Comparison of ENCODE assay signal across 8 mouse cellular contexts in the genomic region with DNA sequence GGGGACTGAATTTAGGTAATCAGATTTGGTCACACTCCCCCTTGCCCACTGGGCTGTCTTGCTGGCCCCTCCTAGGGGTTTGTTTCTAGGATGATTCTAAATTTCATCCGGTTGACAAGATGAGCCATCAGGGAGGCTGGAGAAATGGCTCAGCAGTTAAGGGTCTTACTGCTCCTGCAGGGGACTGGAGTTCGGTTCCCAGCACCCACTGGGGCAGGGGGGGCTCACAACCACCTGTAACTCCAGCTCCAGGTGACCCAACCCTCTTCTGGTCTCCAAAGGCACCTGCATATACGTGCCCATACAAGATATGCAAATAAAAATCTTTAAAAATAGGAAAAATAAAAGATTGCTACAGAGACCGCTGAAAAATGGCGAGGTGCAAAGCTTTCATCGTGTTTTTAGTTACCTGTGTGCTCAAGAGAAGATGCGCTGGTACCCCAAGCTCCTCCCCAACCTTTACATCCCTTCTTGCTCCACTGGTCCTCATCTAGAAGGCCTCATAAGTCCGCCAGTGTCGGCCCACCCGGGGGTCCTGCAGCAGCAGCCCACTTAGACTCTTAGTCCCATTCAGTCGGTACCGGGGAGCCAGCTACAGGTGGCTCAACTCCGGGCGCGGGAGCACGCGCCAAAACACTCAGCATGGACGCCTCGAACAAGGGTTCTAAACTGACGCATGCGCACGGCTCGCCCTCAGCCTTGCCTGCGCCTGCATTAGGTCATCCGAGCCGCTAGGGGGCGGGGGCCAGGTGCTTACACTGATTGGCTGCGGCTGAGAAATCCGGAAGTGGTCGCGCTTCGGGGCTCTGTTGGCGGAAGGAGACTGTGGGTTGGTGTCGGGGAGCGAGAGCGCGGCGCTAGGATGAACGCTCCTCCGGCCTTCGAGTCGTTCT. TPM values are rescaled to one million over a fixed set of nuclear protein-coding genes. Genes with fewer than 3 reads are reported as not detected.
A peak's percentile ranks its signal among the peaks of the same experiment; 100 is the strongest.
DNase-seq lines count a peak whose midpoint lies in the region; ATAC-seq lines count a peak whose summit lies in the region.

A gene (plus strand): TSS at position 741 of the 893 bp plus-strand sequence.

- intact Hi-C loops in gastrocnemius, postnatal 14 days (cut with DNase I; ENCODE audit: low total_unique reads) = no loop called here
- intact Hi-C loops in left cerebral cortex, postnatal 10 days (cut with DNase I) = no loop called here

- peak; percentile 97 for DNase-seq in adipocyte (ENCODE audit: low spot score)
- peak; percentile 99 for DNase-seq in embryo, embryonic 10 days (ENCODE audit: low spot score)
- DNase-seq in gastrocnemius, postnatal 14 days = peak; percentile 96
- peak; percentile 96 for DNase-seq in left cerebral cortex, postnatal 10 days (ENCODE audit: extremely low spot score in 1 of 2, low spot score in 2 of 2)
- peak; percentile 96 for DNase-seq in right cerebral cortex, postnatal 25 days
- DNase-seq in urinary bladder, postnatal 4 days (ENCODE audit: low spot score in 2 of 2) = peak; percentile 93 to 96

- ATAC-seq in inflammation-experienced regulatory T-cells, adult 6 months = peak; percentile 100
- ATAC-seq in megakaryocyte-erythroid progenitor cell, adult 5-6 weeks (replicated peaks; ENCODE audit: low FRiP score, low TSS enrichment, poor library complexity, severe bottlenecking) = peak; percentile 93

RNA-seq across cellular contexts. Expression of the gene that starts here (rescaled TPM):
- total RNA-seq in gastrocnemius, postnatal 14 days (2021) = 10 to 100 TPM; 52.9 to 66.0 TPM
- polyA plus RNA-seq in inflammation-experienced regulatory T-cells, adult 6 months (2017; shearing (Covaris generic)) = 100 to 1,000 TPM; 120 to 150 (median 121) TPM
- total RNA-seq in left cerebral cortex, postnatal 10 days (2021) = 10 to 100 TPM; 82.2 to 91.6 TPM
- total RNA-seq in megakaryocyte-erythroid progenitor cell, adult 5-6 weeks (2014; fragmentation: Nextera tagmentation) = 227 and 248 TPM in 2 replicates
- total RNA-seq in megakaryocyte-erythroid progenitor cell, adult 5-6 weeks (2017) = 163 and 177 TPM in 2 replicates

Comparison
In these comparisons a context has a peak if more than half of its experiments do, and no peak if none do; other contexts are left out.
1. Peak in every context shown above with its lines: DNase-seq and ATAC-seq.